Mouse (Mus musculus): ENCODE data around the gene Slc48a1. TPM values are rescaled to one million over a fixed set of nuclear protein-coding genes. Genes with fewer than 3 reads are reported as not detected.
A peak's percentile ranks its signal among the peaks of the same experiment; 100 is the strongest.

Gene Slc48a1
- polyA plus RNA-seq, 1 experiment from 2014 or later, result 69.5 TPM

DNA sequence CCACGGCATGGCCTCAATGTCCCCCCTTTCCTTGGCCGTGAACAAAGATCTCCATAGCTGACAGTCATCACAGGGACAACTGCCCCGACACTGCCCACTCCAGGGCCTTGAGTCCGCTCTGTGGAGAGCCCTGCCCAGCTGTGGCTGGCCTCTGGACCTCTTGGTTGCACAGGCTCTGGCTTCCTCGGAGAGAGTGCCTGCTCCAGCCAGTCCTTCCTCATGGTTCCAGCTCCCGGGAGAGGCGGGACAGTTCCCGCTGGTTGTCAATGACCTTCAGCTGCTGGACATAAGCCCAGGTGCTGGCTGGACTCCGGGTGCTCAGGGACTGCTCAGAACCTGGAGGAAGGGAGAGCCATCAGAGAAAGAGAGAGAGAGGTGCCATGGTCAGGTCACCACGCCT lies 33.0 kb upstream of the Slc48a1 start:
- peak; percentile 22; the same call in 1 of the 2 replicates for ATAC-seq
- DNase-seq (ENCODE audit: low spot score), result no peak
- Histone ChIP-seq H3K9me3 (ENCODE audit: low read length) (no peaks in the 10 kb centered on the region), H3K4me1 (ENCODE audit: insufficient read depth, low read depth, low read length) (no peaks in the 10 kb centered on the region), H3K27ac (ENCODE audit: low read length) (no peak overlapping the region), H3K36me3 (ENCODE audit: insufficient read depth, low read length) (no peaks in the 10 kb centered on the region), H3K9ac (replicated peaks; ENCODE audit: low read depth) (no peak overlapping the region), H3K4me3 (ENCODE audit: low read depth, low read length) (no peak overlapping the region), H3K27me3 (replicated peaks; ENCODE audit: insufficient read depth, low read length) (no peaks in the 10 kb centered on the region), H3K4me2 (replicated peaks; ENCODE audit: low read depth, low read length) (no peak overlapping the region)
- 50% methylated on average over 10 of the region's 10 CpGs for WGBS
- TF ChIP-seq EP300 (IDR thresholded peaks at IDR 0.05) (no peak), CTCF (IDR thresholded peaks at IDR 0.05) (no peak)

DNA sequence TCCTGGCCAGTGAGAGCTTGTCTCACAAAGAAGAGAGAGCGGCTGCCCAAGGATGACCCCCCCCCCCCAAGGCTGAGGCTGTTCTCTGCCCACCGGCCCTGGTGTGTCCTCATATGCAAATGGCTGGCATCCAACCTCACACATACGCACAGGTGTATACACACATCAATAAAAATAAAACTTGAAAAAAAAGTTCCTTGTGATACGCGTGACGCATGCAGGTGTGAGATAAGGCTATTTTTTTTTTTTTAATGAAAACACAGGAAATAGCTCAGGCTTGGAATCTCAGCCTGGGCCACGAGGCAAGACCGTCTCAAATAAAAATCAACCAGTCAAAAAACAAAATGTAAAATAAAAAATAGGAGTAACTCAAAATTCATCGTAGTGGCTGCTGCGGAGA lies 32.0 kb upstream of the Slc48a1 start:
- WGBS, result 76% methylated on average over 10 of the region's 10 CpGs
- Histone ChIP-seq H3K9me3 (ENCODE audit: low read length) (no peaks in the 10 kb centered on the region), H3K4me2 (replicated peaks; ENCODE audit: low read depth, low read length) (no peak overlapping the region), H3K9ac (replicated peaks; ENCODE audit: low read depth) (no peak overlapping the region), H3K4me1 (ENCODE audit: insufficient read depth, low read depth, low read length) (0 out of 2 replicates have a peak, but pooled peaks cover 3% of the 10 kb centered on the region), H3K27me3 (replicated peaks; ENCODE audit: insufficient read depth, low read length) (no peaks in the 10 kb centered on the region), H3K4me3 (ENCODE audit: low read depth, low read length) (no peak overlapping the region), H3K27ac (ENCODE audit: low read length) (no peak overlapping the region), H3K36me3 (ENCODE audit: insufficient read depth, low read length) (no peaks in the 10 kb centered on the region)
- TF ChIP-seq CTCF (IDR thresholded peaks at IDR 0.05) (no peak), EP300 (IDR thresholded peaks at IDR 0.05) (no peak)
- ATAC-seq, result no peak
- no peak for DNase-seq (ENCODE audit: low spot score)

DNA sequence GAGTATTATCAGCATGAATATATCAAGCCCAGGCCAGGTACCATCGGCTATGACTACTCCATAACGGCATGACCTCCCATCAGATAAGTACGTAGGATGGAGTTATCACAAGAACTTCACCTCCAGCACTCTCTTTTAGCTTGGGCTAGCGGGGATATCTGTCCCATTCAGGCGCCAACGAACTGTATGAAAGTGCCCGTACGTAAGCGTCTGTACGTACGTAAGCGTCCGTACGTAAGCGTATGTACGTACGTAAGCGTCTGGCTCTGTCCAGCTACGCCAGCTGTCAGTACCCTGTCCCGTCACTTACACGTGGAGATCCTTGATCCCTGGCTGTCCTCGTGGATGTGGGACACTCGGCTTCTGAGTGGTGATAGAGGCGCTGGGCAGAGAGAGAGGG lies 31.6 kb upstream of the Slc48a1 start:
- 86% methylated on average over 24 of the region's 24 CpGs for WGBS

DNA sequence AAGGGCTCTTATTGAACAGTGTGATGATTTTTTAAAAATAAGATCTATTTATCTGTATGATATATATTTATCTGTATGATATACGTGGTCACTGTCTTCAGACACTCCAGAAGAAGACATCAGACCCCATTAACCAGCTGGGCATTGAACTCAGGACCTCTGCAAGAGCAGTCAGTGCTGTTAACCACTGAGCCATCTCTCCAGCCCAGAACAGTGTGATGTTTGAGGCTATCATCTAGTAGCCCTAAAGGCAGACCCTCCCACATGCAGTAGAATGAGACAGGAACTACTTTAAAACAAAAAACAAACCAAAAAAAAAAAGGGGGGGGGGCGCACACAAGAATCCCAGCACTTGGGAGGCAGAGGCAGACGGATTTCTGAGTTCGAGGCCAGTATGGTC lies 30.8 kb upstream of the Slc48a1 start:
- Histone ChIP-seq H3K36me3 (ENCODE audit: insufficient read depth, low read length) (no peaks in the 10 kb centered on the region), H3K4me2 (replicated peaks; ENCODE audit: low read depth, low read length) (no peak overlapping the region)

More for the DNA sequence above, 31.6 kb upstream of the Slc48a1 start:
- ATAC-seq (no peak), DNase-seq (ENCODE audit: low spot score) (no peak)
- Histone ChIP-seq H3K4me3 (ENCODE audit: low read depth, low read length) (no peak overlapping the region), H3K9ac (replicated peaks; ENCODE audit: low read depth) (no peak overlapping the region), H3K4me1 (ENCODE audit: insufficient read depth, low read depth, low read length) (0 out of 2 replicates have a peak, but pooled peaks cover 3% of the 10 kb centered on the region), H3K4me2 (replicated peaks; ENCODE audit: low read depth, low read length) (no peak overlapping the region), H3K27ac (ENCODE audit: low read length) (no peak overlapping the region), H3K27me3 (replicated peaks; ENCODE audit: insufficient read depth, low read length) (no peaks in the 10 kb centered on the region), H3K9me3 (ENCODE audit: low read length) (no peaks in the 10 kb centered on the region), H3K36me3 (ENCODE audit: insufficient read depth, low read length) (no peaks in the 10 kb centered on the region)
- no peak for TF ChIP-seq EP300 (IDR thresholded peaks at IDR 0.05)
- no peak for TF ChIP-seq CTCF (IDR thresholded peaks at IDR 0.05)

DNA sequence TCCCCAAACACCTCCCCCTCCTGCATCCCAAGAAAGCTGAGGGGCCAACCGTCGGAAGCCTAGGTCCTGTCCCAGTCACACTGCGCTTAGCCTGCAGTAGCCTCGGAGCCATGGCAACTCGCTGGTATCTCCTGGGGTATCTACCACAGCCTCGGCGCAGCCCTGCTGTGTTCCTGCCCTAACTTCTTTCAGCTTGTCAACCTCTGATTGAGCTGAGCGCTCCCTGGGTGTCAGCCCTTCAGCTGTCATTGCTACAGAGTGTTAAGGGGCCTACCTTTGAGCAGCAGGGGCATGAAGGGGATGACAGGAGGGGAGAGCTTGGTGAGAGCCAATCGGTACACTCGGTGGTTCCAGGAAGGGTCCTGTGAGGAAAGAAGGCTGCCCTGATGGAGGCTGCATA lies 30.0 kb upstream of the Slc48a1 start:
- no peak overlapping the region for H3K9ac ChIP-seq (replicated peaks; ENCODE audit: low read depth)
- no peak for DNase-seq (ENCODE audit: low spot score)
- no peak overlapping the region for H3K4me3 ChIP-seq (ENCODE audit: low read depth, low read length)
- no peak overlapping the region for H3K27ac ChIP-seq (ENCODE audit: low read length)
- whole genome bisulfite sequencing, result 64% methylated on average over 10 of the region's 10 CpGs
- 0 out of 2 replicates have a peak, but pooled peaks cover 3% of the 10 kb centered on the region for H3K4me1 ChIP-seq (ENCODE audit: insufficient read depth, low read depth, low read length)
- H3K36me3 ChIP-seq (ENCODE audit: insufficient read depth, low read length), result no peaks in the 10 kb centered on the region
- no peak overlapping the region for H3K4me2 ChIP-seq (replicated peaks; ENCODE audit: low read depth, low read length)
- no peaks in the 10 kb centered on the region for H3K9me3 ChIP-seq (ENCODE audit: low read length)
- no peak for ATAC-seq
- no peak for TF ChIP-seq CTCF (IDR thresholded peaks at IDR 0.05)
- TF ChIP-seq EP300 (IDR thresholded peaks at IDR 0.05), result no peak
- no peaks in the 10 kb centered on the region for H3K27me3 ChIP-seq (replicated peaks; ENCODE audit: insufficient read depth, low read length)

More for the DNA sequence above, 30.8 kb upstream of the Slc48a1 start:
- no peak overlapping the region for H3K27ac ChIP-seq (ENCODE audit: low read length)
- H3K9me3 ChIP-seq (ENCODE audit: low read length), result no peaks in the 10 kb centered on the region
- H3K27me3 ChIP-seq (replicated peaks; ENCODE audit: insufficient read depth, low read length), result no peaks in the 10 kb centered on the region
- no peak for DNase-seq (ENCODE audit: low spot score)
- H3K4me3 ChIP-seq (ENCODE audit: low read depth, low read length), result no peak overlapping the region
- TF ChIP-seq EP300 (IDR thresholded peaks at IDR 0.05), result no peak
- no peak for TF ChIP-seq CTCF (IDR thresholded peaks at IDR 0.05)
- 0 out of 2 replicates have a peak, but pooled peaks cover 3% of the 10 kb centered on the region for H3K4me1 ChIP-seq (ENCODE audit: insufficient read depth, low read depth, low read length)
- no peak overlapping the region for H3K9ac ChIP-seq (replicated peaks; ENCODE audit: low read depth)
- no peak for ATAC-seq
- 78% methylated on average over 4 of the region's 4 CpGs for WGBS

DNA sequence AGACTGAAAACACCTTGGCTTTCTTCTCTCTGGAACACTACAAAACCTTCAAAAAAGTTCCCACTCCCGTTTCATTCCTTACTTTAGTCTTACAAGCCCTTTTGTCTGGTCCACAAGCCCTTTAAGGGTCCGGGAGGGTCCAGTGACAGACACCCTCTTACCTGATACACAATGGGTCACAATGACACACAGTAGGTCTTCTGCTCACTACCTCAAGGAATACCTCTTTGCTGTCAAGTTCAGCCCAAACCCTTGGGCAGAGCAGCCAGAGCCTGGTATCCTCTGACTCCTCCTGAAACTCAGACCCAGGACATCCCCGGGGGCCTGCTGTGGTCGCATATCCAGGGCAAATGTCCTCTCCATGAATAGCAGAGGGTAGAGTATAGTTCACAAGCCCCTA lies 29.4 kb upstream of the Slc48a1 start:
- H3K4me2 ChIP-seq (replicated peaks; ENCODE audit: low read depth, low read length), result no peak overlapping the region
- H3K36me3 ChIP-seq (ENCODE audit: insufficient read depth, low read length), result no peaks in the 10 kb centered on the region
- DNase-seq (ENCODE audit: low spot score), result no peak
- no peaks in the 10 kb centered on the region for H3K9me3 ChIP-seq (ENCODE audit: low read length)
- WGBS, result 91% methylated on average over 4 of the region's 4 CpGs
- no peaks in the 10 kb centered on the region for H3K27me3 ChIP-seq (replicated peaks; ENCODE audit: insufficient read depth, low read length)
- 0 out of 2 replicates have a peak, but pooled peaks cover 3% of the 10 kb centered on the region for H3K4me1 ChIP-seq (ENCODE audit: insufficient read depth, low read depth, low read length)
- H3K27ac ChIP-seq (ENCODE audit: low read length), result no peak overlapping the region
- TF ChIP-seq CTCF (IDR thresholded peaks at IDR 0.05), result no peak
- no peak for ATAC-seq
- no peak overlapping the region for H3K4me3 ChIP-seq (ENCODE audit: low read depth, low read length)
- H3K9ac ChIP-seq (replicated peaks; ENCODE audit: low read depth), result no peak overlapping the region

DNA sequence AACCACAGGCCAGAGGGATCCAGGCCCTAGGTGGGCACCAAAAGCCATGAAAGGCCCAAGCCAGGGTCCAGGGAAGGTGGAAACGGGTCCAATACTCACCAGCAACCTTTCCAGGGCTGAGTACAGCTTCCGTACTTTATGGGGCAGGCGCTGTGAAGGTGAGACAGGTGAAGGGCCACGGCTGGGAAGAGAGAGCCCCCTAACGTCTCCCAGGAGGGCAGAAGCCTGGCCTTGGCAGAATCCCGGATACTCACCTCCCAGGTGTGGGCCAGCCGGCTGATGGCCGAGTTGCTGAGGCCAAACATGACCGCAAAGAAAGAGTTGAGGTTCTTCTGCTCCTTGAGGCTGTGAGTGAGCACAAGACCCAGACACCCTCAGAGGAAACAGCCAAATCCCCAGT lies 28.9 kb upstream of the Slc48a1 start:
- Histone ChIP-seq H3K9me3 (ENCODE audit: low read length) (no peaks in the 10 kb centered on the region), H3K4me3 (ENCODE audit: low read depth, low read length) (no peak overlapping the region), H3K4me1 (ENCODE audit: insufficient read depth, low read depth, low read length) (0 out of 2 replicates have a peak, but pooled peaks cover 3% of the 10 kb centered on the region), H3K36me3 (ENCODE audit: insufficient read depth, low read length) (no peaks in the 10 kb centered on the region), H3K4me2 (replicated peaks; ENCODE audit: low read depth, low read length) (no peak overlapping the region), H3K9ac (replicated peaks; ENCODE audit: low read depth) (no peak overlapping the region), H3K27ac (ENCODE audit: low read length) (no peak overlapping the region), H3K27me3 (replicated peaks; ENCODE audit: insufficient read depth, low read length) (no peaks in the 10 kb centered on the region)
- TF ChIP-seq EP300 (IDR thresholded peaks at IDR 0.05) (no peak), CTCF (IDR thresholded peaks at IDR 0.05) (no peak)
- no peak for DNase-seq (ENCODE audit: low spot score)
- no peak for ATAC-seq
- WGBS, result 91% methylated on average over 9 of the region's 9 CpGs
